Mouse (Mus musculus) MN1 (cell line): ENCODE measurements around the gene Kcnab3.

Experiments
- DNase-seq: peaks from one replicate; pipeline ENCODE4 v3.0.0-alpha.2; 2016; ENCODE audit warnings: low spot score

The Kcnab3 gene

GRCm38 (mm10) chr11:69332713-69333253 lies 6.7 kb downstream of the Kcnab3 start:
- DNase-seq, result no peak

DNA sequence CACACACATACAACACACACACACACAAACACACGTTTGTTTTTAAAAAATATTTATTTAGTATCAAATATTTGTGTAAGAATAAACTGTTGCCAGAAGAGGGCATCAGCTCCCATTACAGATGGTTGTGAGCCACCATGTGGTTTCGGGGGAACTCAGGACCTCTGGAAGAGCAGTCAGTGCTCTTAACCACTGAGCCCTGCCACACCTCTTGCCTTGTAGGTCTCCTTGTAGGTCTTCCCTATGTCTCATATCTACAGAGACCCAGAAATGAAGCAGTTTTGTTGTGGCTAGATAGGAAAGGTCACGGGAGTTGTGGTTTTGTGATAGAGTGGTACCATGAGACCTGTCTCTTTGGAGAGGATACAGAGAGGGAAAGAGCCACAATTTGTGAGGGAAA lies 7.9 kb downstream of the Kcnab3 start:
- no peak for DNase-seq

DNA sequence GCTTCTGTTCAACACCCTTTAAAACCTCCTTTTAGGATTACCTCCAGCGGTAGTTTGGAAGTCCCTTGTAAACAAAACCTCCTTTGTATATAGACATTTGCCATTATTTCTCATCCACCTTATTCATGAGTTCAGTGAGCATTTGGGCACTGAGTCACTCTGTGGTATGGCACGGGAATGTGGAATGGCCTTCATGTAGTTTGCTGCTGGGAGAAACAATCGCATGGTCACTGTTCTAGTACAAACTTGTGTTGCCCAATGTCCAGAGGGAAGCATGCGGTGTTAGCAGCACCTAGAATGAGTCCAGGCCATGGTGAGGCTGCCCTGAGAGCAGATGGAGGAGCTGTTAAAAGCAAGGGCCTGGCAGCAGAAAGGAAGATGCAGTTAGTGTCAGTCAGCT lies 8.7 kb downstream of the Kcnab3 start:
- DNase-seq, result no peak

GRCm38 (mm10) chr11:69340161-69341131 lies 14.4 kb downstream of the Kcnab3 start, which contains the start of gene Rnf227:
Gene Rnf227, plus strand, starts transcription at chr11:69340461.
- DNase-seq, result no peak

GRCm38 (mm10) chr11:69346441-69346840 lies 20.4 kb downstream of the Kcnab3 start:
- DNase-seq, result no peak

DNA sequence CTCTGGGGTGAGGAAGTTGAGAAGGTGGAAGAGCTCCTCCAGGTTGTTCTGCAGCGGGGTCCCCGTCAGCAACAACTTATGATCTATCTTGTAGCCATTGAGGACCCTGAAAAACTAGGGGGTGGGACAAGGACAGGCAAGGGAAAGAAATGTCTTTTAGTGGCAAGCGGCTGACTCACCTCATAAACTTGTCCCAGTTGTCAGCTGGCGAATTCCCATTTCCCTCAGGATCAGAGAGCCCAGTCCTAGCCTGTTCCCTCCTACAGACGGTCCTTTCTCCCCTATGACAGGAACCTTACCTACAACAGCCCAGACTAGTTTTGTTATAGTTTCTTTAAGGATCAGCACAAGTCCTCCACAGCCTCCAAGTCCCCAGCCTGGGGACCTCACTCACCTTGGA lies 30.5 kb downstream of the Kcnab3 start:
- no peak for DNase-seq

GRCm38 (mm10) chr11:69357690-69358089 lies 31.6 kb downstream of the Kcnab3 start:
- no peak for DNase-seq

DNA sequence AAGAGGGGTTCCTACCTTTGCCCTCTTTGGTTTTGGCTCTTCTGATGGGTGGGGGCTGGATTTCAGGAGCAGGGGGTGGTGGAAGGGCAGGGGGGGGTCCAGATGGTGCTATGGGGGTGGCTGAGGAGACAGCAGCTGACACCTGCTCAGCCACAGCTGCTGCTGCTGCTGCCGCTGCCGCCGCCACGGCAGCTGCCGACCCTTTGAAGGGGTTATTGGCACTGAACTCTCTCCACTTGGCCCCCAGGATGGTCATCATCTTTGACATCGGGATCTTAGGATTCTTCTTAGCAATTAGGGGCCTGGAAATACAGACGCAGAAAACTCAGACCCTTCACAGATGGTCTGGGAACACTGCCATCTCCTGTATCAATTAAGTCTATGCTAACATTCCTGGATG lies 36.0 kb downstream of the Kcnab3 start:
- DNase-seq, result no peak

DNA sequence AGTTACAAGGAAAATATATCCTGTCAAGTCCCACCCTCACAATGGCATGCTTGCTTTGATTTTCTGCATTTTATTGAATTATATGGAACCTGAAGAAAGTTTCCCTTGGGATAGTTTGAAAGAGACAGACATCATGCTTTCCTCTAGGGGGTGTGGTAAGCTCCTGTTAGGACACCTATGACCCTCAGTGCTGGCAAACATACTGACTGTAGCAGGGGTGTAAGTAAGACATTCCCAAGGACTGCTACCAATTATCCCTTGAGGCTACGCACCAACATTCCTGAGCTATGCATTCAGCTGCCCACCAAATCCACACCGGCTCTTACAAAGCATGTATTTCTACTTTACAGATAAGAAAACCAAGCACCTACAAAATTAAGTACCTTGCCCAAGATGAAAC lies 36.4 kb downstream of the Kcnab3 start:
- no peak for DNase-seq

GRCm38 (mm10) chr11:69364376-69364775 lies 38.3 kb downstream of the Kcnab3 start:
- DNase-seq, result no peak

DNA sequence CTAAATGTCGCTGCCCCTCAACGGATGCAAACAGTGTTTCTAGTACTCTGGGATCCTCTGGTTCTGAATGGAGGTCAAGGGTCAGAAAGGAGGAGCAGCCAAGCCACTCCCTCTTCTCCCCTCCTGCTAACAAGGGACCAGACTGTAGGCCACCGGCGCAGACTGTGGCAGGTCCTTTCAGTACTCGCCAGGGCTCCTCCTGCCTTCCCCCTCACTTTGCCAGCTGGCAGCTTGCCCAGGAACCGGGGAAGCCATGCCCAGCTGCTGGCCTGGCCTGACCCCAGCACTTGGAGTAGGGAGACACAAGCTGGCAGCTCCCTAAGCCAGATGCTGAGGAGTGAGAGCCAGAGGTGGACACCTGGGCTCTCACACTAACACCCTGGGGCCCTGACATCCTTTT lies 38.9 kb downstream of the Kcnab3 start:
- peak; percentile 95 for DNase-seq

DNA sequence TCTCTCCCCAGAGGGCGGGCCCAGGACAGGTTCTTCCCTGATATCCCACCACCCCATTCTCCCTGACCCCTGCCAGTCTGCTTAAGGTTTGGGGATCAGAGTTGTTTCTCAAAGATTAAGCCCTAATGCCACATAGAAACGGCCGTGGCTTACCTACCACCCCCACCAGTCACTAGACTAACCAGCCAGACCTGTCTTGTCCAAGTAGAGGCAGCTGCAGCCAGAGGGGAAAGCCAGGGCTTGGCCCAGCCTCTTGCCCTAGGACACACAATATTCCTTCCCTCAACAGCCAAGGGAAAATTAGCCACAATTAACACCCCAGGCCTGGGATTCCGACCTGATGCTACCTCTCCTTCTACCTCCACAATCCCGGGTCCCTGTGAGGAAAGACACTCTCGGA lies 39.7 kb downstream of the Kcnab3 start:
- no peak for DNase-seq

GRCm38 (mm10) chr11:69366157-69366854 lies 40.2 kb downstream of the Kcnab3 start:
- DNase-seq, result peak; percentile 94

DNA sequence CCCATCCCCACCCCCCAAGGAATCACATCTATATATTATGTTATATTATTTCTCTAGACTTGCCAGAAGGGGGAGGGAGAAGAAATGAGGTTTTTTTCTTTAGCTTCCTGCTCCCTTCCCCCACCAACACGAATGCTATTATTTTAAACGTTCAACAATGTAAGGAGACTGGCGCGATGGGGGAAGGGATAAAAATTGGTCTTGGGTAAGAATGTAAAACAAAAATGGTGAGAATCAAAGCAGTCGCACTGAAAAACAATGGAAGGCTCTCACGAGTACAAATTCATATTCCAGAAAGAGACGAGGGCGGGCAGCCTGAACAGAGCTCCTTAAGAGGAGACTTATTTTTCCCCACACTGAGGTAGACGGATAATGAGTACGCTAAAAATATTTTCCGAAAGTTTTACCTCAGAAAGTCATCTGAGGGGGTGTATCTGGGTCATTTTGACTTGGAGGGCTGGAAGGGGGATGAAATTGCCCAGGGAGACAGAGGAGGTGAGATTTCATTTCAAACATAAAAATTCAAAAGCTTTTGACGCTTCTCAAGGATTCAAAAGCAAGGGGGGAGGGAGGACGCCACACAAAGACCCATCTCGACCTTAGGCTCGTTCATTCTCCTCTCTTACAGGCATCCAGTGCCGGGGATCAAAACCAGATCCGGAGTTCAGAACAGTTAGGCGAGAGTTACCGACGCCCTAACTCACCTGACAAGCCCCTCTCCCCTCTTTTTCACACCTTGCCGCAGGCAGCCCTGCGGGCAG lies 41.0 kb downstream of the Kcnab3 start:
- peak; percentile 64 for DNase-seq

DNA sequence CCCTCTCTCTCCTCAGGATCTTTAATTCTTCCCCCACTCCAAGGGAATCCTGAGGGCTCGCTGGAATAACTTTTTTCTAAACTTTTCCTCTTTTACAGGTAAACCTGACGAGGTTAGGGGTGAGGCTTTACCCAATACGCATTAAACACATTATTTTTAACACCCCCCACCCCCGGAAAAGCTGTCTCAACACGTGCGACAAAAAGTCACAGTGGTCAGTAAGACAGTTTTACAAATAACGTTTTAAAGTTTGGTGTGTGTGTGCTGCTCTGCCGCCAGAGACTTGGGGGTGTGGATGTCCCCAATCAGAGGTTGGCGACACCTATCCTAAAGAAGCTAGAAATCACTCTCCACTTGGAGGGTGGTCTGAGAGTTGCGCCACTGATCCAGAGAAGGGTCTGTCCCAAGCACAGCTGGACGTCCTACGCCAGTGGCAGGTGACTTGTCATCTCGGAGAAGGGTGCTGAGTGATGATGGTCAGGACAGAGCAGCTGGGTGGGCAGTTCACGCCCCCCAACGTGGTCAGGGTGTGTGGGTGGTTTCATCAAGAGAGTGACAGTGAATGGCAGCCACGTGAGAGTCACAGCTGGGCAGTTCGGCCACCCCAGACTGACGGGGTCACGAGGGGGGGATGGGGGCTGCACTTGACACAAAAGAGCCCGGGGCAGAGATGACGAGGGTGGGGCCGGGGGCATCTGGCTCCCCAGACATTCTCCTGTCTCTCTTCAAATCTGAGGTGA lies 41.7 kb downstream of the Kcnab3 start:
- peak; percentile 28 for DNase-seq

- peak; percentile 67 for DNase-seq
Observed at GRCm38 (mm10) chr11:69368356-69369214, 42.5 kb downstream of the Kcnab3 start.

GRCm38 (mm10) chr11:69369215-69369989 lies 43.3 kb downstream of the Kcnab3 start, which contains the start of gene Chd3:
Gene Chd3, minus strand, starts transcription at chr11:69369406.
- no peak for DNase-seq

- no peak for DNase-seq
Observed at GRCm38 (mm10) chr11:69369990-69370816, 44.1 kb downstream of the Kcnab3 start.

DNA sequence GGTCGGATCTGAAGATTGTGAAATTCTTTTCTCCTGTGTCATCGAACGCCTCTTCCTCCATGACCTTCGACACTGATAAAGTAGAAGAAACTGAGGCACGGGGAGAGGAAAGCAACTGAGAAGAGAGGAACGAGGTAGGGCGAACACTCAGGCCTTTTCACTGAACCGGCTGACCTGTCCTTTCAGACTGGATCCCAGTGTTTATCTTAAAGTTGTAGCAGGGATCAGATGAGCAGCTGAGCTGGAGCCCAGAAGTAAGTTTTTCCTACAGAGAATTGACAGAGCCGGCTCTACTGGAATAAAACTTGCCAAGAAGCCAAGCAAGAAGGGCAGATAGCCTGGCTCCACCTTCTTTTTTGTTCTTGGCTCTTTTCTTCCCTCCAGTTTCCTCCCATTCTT lies 44.8 kb downstream of the Kcnab3 start:
- no peak for DNase-seq
